Mouse (Mus musculus): ENCODE results near the gene 9030612E09Rik.
A peak's percentile ranks its signal among the peaks of the same experiment; 100 is the strongest.

The 9030612E09Rik gene

DNA sequence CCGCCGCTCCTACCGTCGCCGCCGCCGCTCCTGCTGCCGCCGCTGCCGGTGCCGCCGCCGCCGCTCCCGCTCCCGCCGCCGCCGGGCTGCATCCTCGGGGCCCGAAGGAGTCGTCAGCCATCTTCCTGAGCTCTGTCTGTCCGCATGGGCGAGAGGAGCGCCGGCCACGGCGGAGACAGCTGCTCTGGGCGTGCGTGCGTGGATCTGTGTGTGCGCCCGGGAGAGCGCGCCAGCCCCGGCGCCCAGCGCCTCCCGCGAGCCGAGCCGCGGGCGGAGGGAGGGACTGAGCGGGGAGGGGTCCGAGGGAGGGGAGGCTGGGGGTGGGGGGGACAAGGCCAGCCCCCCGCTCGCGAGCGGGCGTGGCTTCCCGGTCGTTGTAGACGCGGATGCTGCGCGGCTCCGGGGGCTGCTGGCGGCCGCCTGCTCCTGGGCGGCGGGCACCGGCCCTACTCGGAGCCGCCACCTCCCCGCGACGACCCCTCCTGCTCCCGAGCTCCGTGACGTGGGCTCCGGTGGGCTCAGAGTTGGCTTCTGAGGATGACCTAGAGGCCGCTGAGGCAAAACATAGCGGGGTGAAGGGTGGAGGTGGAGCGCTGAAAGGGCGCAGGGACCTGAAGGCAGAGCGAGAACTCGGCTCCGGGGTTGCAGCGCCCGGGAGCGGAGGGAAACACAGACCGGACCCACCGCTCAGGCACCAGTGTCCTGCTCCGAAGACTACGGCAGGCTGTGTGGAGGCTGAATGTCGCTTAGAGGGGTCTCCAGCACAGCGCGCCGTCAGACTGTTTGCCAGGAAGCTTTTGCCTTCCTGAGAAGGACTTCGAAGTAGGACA lies at the start of gene 9030612E09Rik, which contains the start of gene Sobp:
TSS of gene 9030612E09Rik (plus strand) at position 379 of the 830 bp plus-strand sequence.
TSS of gene Sobp (minus strand) at position 205 of the 830 bp plus-strand sequence.
- DNase-seq (ENCODE audit: low read depth, low spot score), result no peak

DNA sequence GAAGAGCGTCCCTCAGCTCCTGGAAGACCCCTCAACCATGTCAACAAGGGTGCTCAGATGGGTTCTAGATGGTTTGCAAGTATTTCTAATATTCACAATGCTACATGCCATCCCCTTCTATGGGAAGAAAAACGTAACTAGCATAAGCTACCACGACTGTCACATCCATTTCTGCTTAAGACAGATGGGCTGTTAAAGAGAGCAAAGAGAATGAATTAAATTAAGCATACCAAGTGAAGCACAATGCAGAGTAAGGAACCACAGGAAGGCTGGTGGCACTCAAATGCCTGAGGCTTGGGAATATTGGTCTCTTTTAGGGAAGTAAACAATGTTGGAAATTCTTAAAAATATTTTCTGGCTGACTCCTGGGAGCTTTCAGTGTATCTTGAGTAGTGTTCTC lies 45.8 kb upstream of the 9030612E09Rik start:
- no peak for DNase-seq (ENCODE audit: low read depth, low spot score)

DNA sequence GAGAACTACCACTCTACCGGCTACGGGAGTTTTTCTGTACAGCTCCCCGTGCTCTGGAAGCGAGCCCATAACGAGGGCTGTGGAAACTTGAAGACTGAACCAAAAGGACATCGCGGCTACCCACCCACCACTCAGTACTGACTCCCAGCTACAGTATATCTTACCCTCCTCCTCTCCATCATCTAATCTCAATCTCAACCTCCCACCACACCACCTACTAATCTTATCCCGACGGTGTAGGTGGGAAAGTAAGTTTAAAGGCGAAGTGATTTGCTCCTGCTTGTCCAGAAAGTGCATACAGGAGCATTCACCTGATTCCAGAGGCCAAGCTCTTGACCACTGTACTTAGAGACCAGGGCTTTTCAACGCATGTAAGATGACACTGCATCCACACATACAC lies 40.5 kb upstream of the 9030612E09Rik start:
- no peak for DNase-seq (ENCODE audit: low read depth, low spot score)

DNA sequence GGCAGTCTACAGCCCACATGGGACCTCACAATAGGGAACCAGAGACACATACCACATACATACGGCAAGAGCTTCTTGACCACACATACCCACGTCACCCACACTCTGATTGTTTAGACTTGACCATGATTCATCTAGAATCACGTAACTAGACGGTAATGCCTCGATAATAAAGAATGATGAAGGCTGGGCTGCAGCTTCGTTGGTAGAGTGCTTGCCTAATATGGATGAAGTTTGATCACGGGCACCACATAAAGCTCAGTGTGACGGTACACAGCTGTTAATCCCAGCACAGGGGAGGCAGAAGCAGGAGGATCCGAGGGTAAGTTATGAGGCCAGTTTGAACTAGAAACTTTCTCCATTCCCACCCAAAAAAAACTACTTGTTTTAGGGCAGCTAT lies 31.3 kb upstream of the 9030612E09Rik start:
- no peak for DNase-seq (ENCODE audit: low read depth, low spot score)

DNA sequence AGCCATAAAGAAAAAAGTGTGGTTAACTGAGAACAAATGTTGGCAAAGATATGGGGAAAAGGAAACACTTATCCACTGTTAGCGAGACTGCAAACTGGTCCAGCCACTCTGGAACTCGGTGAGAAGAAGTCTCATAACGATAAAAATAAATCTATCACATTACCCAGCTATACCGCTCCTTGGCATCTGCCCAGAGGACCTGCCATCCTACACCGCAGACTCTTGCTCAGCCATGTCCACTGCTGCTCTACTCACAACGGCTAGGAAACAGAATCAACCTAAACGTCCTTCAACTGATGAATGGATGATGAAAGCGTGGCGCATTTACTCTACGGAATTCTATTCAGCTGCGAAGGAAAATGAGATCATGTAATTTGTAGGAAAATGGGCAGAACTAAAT lies 26.0 kb upstream of the 9030612E09Rik start:
- no peak for DNase-seq (ENCODE audit: low read depth, low spot score)

DNA sequence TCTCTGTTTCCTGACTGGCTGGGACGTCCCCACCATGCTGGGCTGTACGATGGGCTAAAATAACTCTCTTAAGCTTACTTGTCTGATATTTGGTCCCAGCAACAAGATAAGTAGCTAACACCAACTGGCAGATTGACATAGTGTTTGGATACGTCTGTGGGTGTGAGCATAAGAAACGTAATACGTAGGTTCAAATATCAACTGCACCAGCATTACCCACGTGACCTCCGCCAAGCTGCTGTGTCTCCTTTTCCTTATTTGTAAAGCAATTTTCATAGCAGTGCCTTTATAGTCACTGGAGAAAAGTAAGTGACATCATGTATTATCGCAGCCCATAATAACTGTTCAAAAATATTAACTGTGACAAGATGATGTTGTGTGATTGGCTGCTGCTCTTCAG lies 21.9 kb upstream of the 9030612E09Rik start:
- no peak for DNase-seq (ENCODE audit: low read depth, low spot score)

DNA sequence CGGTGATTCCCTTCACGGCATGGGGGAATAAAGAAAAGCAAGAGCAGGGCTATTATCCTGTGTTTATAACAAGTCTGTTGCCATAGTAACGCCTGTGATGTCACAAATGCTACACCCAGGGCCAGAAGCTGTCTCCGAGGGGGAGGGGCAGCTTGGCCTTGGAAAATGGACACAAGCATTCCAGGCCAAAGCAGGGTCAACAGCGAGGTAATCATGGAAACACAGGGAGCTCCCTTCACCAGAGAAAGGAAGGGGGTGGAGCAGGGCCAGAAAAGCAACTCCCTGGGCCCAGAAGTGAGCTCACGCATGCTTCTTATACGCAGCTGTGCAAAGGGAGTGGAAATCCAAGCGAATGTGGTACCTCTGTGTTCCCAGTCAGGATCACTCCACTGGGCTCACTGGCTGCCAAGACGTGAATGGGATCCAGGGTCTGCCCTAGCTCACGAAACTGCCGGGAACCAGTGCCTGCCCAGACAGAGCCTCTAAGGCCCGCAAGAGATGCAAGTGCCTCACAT lies 19.4 kb upstream of the 9030612E09Rik start:
- peak; percentile 76 for DNase-seq (ENCODE audit: low read depth, low spot score)

DNA sequence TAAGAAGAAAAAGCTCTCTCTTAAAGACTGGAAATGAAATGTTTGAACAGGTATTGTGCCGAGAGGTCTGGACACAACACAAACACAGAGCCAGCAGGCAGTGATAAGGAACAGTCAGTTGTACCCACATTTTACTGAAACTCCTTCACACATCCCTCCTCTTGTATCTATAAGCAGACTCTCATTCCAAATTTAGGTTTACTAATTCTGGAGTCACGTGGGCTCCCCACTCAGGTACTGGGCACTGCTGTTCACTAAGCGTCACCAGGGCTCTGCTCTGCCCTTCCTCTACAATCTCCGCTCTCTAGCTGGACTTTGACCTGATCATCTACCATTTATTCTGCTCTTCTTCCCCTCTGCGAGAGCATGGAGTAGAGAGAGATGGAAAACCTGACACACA lies 15.6 kb upstream of the 9030612E09Rik start:
- DNase-seq (ENCODE audit: low read depth, low spot score), result no peak

DNA sequence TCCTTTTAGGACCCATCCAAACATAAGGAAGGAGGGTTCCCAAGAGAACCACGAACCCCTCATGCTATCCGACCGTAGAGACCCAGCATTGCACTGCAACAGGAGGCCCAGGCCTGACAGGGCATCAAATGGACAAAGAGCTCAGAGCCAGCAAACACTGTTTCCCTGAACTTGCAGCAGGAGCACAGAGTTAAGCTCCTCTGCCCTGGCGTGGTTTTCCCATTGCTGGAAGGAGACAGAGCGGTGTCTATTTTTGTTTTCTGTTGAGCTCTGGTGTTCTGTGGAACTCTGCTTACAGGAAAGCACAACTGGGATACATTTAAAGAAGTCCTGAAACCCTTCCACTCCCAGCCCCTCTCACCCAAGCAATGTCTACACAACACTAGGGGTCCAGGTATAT lies 15.2 kb upstream of the 9030612E09Rik start:
- no peak for DNase-seq (ENCODE audit: low read depth, low spot score)

DNA sequence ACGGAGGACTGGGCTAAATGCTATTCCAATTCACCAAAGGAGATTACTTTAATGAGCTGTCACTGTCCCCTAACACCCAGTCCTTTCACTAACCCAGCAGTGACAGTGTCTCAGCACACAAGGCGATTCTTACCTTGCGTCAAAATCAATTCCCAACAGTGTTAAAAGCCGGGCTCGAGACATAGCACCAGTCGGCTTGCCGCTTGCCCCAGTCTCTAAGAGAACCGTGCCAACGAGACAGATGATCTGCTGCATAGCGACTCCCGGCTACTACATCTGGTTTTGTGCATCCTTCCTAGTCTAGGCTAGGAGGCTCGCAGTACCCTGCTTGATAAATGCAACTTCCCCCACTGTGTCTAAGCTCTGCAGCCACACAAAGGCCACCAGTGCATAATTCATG lies 12.2 kb upstream of the 9030612E09Rik start:
- DNase-seq (ENCODE audit: low read depth, low spot score), result no peak

DNA sequence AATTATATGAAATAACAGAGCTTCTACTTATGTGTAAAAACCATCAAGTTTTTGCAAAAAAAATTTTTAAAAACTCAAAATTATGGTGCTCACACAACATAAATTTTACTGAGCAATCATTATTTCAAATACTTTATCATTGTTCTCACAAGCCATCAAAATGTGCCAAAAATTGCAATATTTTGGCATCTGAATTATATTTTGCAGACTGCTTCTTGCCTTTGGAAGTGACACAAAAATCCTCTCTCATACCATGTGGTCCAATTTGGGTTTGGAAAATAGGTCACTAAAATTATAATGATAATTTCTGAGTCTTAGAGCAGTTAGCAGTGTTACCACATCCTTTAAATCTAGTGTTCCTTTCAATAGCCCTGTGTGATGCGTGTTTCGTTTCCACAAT lies 10.1 kb upstream of the 9030612E09Rik start:
- no peak for DNase-seq (ENCODE audit: low read depth, low spot score)

DNA sequence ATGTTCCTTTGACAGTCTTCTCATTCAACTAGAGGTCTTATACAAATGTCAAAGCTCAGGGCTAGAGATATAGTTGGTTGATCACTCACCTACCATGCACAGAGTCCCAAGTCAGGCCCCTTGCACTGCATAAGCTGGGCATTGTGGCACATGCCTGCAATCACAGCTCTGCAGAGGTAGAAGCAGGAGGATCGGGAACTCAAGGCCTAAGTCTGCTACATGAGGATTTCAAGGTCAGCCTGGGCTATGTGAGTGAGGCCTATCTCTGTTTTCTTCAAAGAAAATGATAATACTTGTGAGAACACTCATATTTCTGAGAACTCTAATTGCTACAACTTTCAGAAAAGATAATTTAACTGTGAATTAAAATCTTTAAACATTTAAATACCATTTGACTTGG lies 8.4 kb upstream of the 9030612E09Rik start:
- no peak for DNase-seq (ENCODE audit: low read depth, low spot score)

DNA sequence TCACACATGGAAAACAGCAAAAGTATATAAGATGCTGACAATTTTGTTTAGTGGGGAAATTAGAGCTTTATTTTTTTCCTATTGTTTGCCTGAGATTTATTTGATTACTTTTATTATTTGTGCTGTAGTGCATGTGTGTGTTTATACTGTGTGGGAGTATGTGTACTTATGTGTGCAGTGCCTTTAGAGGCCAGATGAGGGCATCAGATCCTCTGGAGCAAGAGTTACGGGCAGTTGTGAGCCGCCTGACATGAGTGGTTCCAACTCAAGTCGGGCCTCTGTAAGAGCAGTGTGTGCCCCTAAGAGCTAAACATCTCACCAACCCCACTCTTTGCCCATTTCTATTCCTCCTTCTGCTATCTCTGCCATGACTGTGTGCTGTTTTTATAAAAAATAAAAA lies 7.7 kb upstream of the 9030612E09Rik start:
- DNase-seq (ENCODE audit: low read depth, low spot score), result no peak

DNA sequence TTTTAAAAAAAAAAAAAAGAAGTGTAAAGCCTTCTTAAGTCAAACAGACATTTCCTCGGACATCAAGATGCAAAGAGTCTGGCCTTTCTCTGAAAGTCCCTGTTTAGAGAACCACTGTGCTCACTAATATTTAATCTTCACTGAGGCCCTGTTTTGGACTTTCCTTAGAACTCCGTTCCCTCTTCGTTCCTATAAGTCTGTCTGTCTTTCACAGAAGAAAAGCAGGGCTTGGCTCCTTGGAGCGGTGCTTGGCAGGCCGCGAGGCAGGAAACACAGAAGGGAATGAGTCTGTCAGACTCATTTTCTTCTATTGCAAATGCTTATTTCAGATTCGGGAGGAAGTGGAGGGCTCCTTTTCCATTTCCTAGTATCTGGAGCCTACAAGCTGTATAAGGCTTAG lies 5.7 kb upstream of the 9030612E09Rik start:
- DNase-seq (ENCODE audit: low read depth, low spot score), result no peak

DNA sequence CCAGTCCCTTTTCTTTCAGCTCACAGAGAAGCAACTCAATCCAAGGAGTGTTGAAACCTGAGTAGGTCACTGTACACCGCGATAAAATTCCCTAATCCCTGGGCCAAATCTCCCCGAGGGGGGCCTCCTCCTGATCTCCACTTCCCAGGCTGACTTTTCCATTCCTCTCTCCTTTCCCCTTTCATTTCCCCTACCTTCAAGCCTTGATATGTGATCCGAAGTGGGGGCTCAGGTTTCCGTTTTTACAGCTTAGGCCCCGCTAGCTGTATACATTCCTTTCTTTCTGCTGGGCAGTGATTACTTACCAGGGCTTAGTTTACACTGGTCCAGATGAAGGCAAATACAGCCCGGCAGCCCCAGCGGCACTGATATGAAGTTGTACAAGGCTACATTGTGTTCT lies 3.4 kb upstream of the 9030612E09Rik start:
- DNase-seq (ENCODE audit: low read depth, low spot score), result no peak

DNA sequence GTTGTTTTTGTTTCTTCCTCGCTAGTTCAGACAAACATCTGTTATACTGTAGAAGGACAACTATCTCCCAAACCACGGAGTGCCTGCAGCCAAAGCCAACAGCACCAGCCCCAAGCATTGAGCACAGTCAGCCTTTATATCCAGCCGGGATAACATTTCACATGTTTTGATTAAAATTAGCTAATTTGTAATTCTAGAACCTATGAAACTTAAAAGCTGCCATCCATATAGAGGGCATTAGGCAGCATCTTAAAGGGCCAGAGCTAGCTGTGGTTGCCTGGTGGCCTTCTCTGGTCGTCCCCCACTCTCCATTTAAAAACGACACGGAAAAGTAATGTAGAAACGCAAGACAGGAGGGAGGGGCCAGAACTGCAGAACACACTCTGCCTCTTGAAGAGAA lies 2.4 kb upstream of the 9030612E09Rik start:
- no peak for DNase-seq (ENCODE audit: low read depth, low spot score)

DNA sequence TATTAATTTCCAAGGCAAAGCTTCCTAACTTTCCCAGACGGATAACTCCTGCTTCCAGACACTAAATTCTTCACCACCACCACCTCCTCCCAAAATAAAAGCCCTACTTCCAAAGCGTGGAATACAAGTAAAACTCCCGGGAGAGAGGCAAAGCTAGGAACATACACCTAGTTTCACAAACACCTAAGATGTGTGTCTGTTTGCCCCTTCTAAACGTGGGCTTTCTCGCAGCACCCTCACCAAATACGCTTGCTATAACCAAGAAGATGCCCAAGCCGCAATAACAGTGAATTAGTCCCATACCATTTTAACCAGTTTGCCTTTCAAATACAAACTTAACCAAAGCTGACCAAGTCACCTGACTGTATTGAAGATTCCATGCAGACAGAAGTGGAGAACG lies 1.9 kb upstream of the 9030612E09Rik start:
- DNase-seq (ENCODE audit: low read depth, low spot score), result no peak

DNA sequence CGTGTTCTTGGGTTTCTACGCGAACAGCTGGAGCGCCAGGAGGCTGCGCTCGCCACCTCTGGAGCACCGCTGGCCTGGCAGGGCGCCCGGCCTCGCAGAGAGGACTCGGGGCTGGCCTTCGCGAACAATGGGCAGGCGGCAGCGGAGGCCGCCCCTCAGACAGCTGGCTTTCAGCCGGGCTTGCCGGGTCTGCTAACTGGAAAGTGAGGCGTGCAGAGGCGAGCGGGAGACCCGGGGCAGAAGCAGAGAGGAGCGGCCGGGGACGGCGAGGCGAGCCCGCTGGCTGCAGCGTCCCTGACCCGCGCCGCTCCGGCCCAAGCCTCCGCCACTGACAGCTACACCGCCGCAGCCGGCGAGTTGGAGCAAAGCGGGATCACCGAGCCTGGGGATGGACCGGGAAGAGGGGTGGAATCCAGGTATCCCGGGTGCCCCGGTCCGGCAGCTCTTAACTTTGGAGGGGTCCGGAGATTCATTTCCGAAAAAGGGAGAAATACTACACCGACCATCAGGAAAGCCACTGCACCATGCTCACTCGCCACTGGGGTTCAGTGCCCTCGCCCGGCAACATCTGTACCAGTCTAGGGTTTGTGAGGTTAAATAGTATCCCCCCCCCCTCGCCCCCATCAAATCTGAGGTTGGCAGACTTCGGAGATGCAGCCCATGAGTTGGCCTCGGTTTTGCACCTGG lies 1.2 kb upstream of the 9030612E09Rik start:
- DNase-seq (ENCODE audit: low read depth, low spot score), result no peak

DNA sequence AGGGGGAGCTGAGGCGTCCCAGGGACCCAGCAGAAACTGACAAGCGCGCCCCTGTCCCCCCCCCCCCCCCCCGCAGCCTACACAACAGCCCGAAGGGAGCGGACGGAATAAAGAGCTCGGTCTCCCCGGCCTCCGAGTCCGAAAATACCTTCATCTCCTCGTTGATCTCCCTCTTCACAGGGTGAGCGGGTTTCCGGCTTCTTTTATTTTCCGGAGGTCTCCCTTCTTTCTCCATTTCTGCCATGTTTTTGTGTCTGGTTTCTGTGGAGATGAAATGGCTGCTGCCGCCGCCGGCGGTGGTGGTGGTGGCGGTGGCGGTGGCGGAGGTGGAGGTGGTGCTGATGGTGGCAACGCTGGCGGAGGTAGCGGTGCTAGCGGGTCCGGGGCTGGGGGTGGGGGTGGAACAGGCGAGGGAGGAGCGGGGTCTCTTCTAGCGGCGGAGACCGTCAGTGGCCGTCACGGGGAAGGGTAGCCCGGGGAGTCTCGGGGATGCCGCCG lies 627 bp upstream of the 9030612E09Rik start:
- DNase-seq (ENCODE audit: low read depth, low spot score), result no peak

DNA sequence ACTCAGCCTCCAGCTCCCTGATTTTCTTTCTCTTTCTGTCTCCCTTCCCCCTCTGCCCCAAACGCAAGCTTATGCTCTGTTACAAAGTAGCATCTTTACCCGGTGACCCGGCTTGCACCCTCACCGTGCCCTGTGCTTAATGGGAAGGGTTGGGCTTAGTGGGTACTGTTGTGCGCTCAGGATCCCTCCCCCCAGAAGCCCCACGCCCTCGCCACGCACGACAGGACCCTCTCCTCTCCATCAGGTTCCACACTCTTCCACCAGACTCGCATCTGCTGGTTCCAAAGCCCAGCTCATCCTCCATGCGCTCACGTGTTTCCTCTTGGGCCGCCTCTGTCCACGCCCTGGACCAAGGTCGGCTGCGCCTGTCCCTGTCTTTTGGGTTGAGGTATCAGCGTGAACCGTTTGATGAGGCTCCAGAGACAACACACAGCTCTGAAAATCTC lies 675 bp downstream of the 9030612E09Rik start:
- no peak for DNase-seq (ENCODE audit: low read depth, low spot score)

DNA sequence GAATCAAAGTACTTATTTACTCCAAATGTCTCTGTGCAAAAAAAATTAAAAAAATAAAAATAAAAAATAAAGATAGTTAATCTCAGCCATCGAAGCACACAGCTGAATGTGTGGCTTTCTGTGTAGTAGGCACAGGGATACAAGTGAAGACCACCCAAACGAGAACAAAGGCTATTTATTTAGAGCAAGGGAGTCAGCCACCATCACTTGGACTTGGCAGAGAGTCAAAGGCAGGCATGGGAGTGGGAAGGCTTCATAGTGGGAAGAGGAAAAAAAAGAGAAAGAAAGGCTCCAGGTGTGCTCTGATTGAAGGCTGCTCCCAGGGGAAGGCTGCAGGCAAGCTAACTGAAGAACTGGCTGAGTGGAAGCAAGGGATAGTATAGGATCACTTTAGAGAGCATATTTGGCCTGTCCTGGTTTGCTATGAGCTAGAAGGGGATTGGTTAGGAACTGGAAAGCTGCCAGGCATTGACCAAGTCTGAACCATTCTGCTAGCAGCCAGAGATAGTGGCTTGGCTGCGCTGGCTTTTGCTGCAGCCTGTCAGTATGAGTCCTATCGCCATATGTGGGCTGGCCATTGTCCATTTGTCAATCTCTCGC lies 5.9 kb downstream of the 9030612E09Rik start:
- DNase-seq (ENCODE audit: low read depth, low spot score), result no peak

DNA sequence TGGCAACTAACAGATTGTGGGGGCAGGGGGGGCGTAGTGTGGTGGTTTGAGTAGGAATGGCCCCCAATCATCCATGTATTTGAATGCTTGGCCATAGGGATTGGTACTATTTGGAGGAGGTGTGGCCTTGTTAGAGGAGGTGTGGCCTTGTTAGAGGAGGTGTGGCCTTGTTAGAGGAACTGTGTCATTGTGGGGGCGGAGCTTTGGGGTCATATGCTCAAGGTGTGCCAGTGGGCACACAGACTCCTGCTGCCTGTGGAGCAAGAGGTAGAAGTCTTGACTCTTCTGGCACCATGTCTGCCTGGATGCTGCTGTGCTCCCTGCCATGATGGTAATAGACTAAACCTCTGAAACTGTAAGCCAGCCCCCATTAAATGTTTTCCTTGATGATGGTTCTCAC lies 25.7 kb downstream of the 9030612E09Rik start:
- DNase-seq (ENCODE audit: low read depth, low spot score), result no peak

Measured in embryo, embryonic 11.5 days (tissue).